Mouse (Mus musculus) activated CD4-positive, CD25-positive, alpha-beta regulatory T cell, adult 4 months (primary cell): ENCODE data around the gene Grid2. TPM values are rescaled to one million over a fixed set of nuclear protein-coding genes. Genes with fewer than 3 reads are reported as not detected.

Experiments
- ATAC-seq: one replicate; pipeline ENCODE4 v1.8.0; 2017
- polyA plus RNA-seq, 2 experiments: library from polyadenylated mRNA; unstranded; fragments of 100-300 nt; shearing (Covaris generic); gene quantifications; one replicate each; pipeline ENCODE4 v1.2.1; 2017

Grid2 gene
- polyA plus RNA-seq, 2 experiments from 2014 or later, result 0.16 TPM; not detected in 1

GRCm38 (mm10) chr6:63635970-63636369 is 380.3 kb downstream of the Grid2 start:
- no peak for ATAC-seq

- ATAC-seq, result no peak
Measured at GRCm38 (mm10) chr6:63659423-63659822, 403.7 kb downstream of the Grid2 start.

- no peak for ATAC-seq
Measured at GRCm38 (mm10) chr6:63685689-63686088, 430.0 kb downstream of the Grid2 start.

- no peak for ATAC-seq
Measured at GRCm38 (mm10) chr6:63701684-63702083, 446.0 kb downstream of the Grid2 start.

GRCm38 (mm10) chr6:63733740-63734139 is 478.1 kb downstream of the Grid2 start:
- ATAC-seq, result no peak

- ATAC-seq, result no peak
Measured at GRCm38 (mm10) chr6:63762535-63762934, 506.9 kb downstream of the Grid2 start.

- no peak for ATAC-seq
Measured at GRCm38 (mm10) chr6:63794679-63795078, 539.0 kb downstream of the Grid2 start.

- no peak for ATAC-seq
Measured at GRCm38 (mm10) chr6:63820236-63820635, 564.6 kb downstream of the Grid2 start.

GRCm38 (mm10) chr6:63862628-63863027 is 607.0 kb downstream of the Grid2 start:
- no peak for ATAC-seq

- no peak for ATAC-seq
Measured at GRCm38 (mm10) chr6:63877088-63877764, 621.5 kb downstream of the Grid2 start.

GRCm38 (mm10) chr6:63877765-63878345 is 622.2 kb downstream of the Grid2 start:
- no peak for ATAC-seq

- no peak for ATAC-seq
Measured at GRCm38 (mm10) chr6:63894714-63895113, 639.0 kb downstream of the Grid2 start.

GRCm38 (mm10) chr6:63898171-63898570 is 642.5 kb downstream of the Grid2 start:
- ATAC-seq, result no peak

- ATAC-seq, result no peak
Measured at GRCm38 (mm10) chr6:63917035-63917570, 661.4 kb downstream of the Grid2 start.

GRCm38 (mm10) chr6:63921951-63922350 is 666.3 kb downstream of the Grid2 start:
- no peak for ATAC-seq

GRCm38 (mm10) chr6:63931201-63931600 is 675.5 kb downstream of the Grid2 start:
- no peak for ATAC-seq

GRCm38 (mm10) chr6:63946721-63947120 is 691.0 kb downstream of the Grid2 start:
- no peak for ATAC-seq

- ATAC-seq, result no peak
Measured at GRCm38 (mm10) chr6:63963789-63964188, 708.1 kb downstream of the Grid2 start.

- no peak for ATAC-seq
Measured at GRCm38 (mm10) chr6:63964269-63964668, 708.6 kb downstream of the Grid2 start.

- no peak for ATAC-seq
Measured at GRCm38 (mm10) chr6:63964735-63965134, 709.1 kb downstream of the Grid2 start.

- ATAC-seq, result no peak
Measured at GRCm38 (mm10) chr6:64046084-64046483, 790.4 kb downstream of the Grid2 start.

- ATAC-seq, result no peak
Measured at GRCm38 (mm10) chr6:64046732-64047131, 791.1 kb downstream of the Grid2 start.

GRCm38 (mm10) chr6:64047950-64048349 is 792.3 kb downstream of the Grid2 start:
- ATAC-seq, result no peak

GRCm38 (mm10) chr6:64063858-64064257 is 808.2 kb downstream of the Grid2 start:
- no peak for ATAC-seq
